Mouse (Mus musculus): Measurements from ENCODE around the gene Otol1.

Gene Otol1

DNA sequence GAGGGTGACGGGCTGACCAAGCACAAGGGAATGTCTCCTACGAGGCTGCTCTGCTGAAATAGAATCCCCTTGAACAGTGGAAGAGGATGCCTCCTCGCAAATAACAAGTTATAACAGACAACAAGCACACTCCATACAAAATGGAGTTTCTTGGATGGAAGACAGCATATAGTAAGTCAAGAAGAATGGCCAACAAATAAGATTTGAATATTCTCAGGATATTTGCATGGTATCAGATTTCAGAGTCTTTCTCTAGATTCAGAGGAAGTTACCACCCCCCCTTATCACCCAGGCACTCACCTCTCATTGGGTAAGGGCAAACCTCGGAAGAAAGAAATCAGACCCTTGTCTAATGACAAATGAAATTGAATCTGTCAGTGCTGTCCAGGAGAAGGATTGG is at the start of gene Otol1:
TSS of gene Otol1 (plus strand) at position 301 of the 400 bp plus-strand sequence.
- DNase-seq (ENCODE audit: low spot score in 2 of 2): no peak

DNA sequence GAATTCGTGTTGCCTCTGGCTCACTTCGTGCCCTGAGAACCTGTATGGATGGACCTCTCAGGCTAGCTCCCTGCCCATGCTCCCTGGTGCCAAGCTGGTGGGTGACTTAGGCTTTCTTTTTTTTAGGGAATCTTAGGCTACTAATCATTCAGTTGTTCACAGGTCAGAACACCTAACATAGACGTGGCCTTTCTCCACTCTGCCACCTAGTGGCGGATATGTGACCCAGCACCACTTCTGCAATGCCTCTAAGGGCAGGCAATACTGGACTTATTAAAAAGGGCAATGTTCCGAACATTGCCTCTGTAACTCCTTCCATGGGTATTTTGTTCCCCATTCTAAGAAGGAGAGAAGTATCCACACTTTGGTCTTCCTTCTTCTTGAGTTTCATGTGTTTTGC is 45.2 kb upstream of the Otol1 start:
- no peak for DNase-seq (ENCODE audit: low spot score in 2 of 2)

DNA sequence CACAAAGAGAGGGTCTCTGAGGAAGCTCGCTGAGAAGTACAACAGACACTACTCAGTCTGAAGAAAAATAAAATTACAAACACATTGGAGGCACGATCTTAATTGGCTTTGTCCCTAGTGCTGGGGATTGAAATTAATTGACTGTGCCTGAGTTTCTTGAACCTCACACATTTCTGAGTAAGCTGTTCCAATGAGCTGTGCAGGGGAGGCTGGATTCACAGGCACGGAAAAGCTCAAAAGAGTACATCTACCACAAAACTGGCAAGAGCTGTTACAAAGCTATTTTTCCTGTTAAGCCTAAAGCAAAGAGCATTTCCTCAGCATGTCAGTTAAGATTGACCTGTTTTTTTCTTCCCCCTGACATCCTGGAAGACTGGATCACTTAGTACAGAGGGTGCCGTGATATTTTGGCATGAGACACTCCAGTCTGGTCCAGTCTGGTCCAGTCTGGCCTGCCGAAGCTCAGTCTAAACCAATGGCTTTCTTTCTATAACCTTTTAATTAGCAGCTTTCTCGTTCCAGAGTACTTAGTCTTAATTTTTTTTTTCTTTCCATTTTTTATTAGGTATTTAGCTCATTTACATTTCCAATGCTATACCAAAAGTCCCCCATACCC is 35.8 kb upstream of the Otol1 start:
- no peak for DNase-seq (ENCODE audit: low spot score in 2 of 2)

DNA sequence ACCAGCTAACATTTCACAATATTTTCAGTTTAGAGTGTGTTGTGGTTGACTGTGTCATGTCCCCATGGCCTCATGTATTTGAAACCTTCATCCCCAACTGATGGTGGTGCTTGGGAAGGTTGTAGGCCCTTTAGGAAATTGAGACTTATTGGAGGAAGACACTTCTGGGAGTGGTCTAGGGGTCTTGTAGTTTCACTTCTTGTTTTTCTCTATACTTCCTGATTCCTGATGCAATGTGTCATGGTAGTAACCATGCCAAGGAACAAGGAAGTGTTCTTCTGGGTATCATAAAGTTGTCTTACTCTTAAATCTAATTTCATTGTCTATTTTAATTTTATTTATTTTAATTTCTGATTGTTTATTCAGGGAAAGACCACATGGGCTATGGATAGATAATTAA is 29.3 kb upstream of the Otol1 start:
- no peak for DNase-seq (ENCODE audit: low spot score in 2 of 2)

DNA sequence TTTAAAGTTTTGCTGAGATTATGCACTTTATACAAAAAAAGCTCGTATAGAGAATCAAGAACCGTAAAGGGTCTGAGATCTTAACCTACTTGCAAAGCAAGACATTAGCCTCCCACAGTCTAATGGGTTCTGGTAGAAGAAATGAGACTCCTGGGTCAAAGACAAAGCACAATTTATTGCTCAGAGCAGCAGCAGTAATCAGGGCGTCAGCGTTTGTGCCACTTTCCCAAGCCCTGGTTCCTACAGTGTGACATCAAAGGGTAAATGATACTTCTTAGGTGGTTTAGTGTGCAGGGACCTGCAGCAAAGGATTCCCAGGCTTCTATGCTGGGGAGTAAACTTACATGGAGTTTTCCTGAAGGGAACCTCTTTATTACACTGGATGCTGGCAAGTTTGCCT is 13.6 kb upstream of the Otol1 start:
- DNase-seq (ENCODE audit: low spot score in 2 of 2): no peak

DNA sequence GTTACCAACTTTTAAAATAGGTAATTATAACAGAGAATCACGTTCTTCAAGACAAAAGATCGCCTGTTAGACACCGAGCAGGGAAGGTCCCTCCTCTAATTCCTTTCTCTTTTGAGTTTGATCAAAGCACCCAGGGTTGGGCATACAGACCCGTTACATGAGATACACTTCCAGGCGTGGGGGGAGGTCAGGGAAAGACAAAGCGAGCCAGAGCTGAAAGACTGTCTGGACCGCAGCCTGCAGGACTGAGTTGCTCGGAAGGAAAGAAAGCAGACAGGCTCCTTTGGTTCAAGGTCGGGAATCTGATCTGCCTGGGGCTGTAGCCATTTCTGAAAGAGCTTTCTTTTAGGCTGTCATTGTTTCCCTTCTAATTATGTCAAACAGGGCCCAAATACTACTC is 5.9 kb upstream of the Otol1 start:
- no peak for DNase-seq (ENCODE audit: low spot score in 2 of 2)

DNA sequence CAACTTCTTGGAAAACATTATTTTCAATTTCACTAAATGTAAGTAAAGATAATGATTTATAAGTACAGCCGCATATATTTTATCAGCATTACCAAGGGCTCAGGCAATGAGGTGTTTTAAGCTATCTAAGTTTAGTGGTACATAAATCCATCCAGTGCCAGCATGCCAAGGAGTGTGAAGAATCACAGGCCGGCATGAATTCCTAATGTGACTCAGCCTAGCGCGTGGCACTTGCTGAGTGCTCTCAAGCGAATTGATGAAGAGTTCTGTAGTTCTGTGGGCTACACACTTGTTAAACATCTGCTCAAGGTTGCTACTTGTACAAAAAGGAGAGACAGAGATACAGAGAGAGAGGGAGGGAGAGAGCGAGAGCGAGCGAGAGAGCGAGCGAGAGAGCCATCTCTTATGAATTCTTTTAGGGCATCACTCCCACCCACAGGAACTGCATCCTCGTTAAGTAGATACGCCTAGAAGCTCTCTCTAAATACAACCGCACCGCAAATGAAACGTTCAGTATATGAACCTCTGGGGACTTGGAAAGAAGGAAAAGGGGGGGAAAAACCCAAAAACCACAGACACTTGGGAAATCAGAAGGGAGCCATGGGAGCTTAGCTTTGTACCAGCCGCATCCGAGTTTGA is 4.2 kb upstream of the Otol1 start:
- DNase-seq (ENCODE audit: low spot score in 2 of 2): no peak

DNA sequence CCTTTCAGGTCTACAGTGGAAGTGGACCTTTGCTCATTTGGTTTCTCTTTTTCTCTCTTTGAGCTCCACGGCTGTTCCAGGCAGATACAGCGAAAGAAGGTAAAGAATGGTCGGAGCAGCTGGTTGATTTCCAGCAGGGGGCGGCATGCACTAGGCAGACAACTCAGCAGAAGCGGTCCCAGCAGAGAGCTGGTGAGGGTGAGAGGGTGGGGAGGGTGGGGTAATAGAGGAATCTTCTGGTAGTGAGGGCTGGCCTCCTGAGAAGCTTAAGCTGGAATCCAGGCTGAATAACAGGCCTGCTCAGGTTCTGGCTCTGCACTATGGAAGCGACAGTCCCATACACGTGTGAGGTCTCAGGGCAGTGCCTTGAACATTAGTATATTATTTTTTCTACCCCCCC is 3.5 kb upstream of the Otol1 start:
- DNase-seq (ENCODE audit: low spot score in 2 of 2): no peak

DNA sequence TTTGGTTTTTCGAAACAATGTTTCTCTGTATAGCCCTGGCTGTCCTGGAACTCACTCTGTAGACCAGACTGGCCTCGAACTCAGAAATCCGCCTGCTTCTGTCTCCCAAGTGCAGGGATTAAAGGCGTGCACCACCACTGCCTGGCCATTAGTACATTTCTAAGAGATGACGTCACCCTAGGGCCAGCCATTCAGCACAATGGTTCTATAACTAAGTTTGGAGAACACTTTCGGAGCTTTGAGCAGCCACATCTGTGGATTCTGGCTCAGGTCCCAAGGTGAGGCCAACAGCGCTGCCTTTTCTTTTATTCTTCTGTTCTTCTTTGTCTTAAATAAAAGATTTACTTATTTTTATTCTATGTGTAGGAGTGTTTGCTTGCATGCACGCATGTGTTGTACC is 3.0 kb upstream of the Otol1 start:
- DNase-seq (ENCODE audit: low spot score in 2 of 2): no peak

DNA sequence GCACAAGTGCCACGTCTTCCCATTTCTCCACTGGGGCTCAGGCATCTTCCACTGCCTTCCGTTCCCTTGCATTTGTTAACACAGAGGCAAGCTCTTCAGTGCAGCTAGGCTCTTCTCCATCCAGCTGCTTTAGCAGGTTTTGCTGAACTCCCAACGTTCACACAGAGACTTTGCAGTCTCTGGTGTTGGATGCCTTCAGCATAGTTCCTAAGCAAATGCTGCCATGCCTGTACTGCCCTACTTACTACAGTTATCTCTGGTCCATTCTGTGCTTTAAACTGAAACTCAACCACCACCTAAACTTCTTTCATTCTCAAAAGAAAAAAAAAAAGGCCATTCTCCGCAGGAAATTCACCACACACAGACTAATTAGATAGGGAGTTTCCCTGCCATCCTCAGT is 5.2 kb downstream of the Otol1 start:
- DNase-seq (ENCODE audit: low spot score in 2 of 2): no peak

DNA sequence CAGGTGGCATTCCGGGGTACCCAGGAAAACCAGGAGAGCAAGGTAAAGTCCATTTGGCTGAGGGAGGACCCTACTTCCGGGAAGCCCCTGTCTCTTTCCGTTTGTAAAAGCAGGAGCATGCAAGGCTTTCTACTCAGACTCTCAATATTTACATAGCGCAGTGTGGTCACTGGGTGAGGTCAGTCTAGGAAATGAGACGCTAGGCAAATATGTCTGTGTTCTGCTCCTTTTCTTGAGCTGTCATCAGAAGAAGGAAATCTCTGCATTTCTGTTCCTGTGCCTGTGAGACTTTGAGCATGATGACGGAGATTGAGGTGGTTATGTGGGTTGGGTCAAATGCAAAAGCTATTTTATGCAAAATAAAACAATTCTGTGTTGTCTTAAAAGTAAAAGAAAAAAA is 19.2 kb downstream of the Otol1 start:
- DNase-seq (ENCODE audit: low spot score in 2 of 2): no peak

DNA sequence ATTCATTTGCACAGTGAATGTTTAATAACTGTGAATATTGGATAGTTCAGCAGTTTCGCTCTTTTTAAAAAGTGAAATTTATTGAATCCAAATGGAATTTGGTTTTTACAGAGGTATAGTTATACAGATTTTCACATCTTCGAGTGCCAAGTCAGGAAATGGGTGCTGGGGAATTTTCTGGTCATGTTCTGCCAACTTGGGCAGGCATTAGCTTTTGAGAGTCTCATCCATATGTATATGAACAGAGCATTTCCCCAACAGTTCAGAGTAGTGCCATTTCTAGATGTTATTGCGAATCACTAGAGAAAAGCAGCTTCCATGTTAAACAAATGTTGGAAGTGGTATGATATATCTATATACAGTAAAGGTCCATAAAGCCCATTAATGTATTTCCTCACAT is 21.8 kb downstream of the Otol1 start:
- no peak for DNase-seq (ENCODE audit: low spot score in 2 of 2)

DNA sequence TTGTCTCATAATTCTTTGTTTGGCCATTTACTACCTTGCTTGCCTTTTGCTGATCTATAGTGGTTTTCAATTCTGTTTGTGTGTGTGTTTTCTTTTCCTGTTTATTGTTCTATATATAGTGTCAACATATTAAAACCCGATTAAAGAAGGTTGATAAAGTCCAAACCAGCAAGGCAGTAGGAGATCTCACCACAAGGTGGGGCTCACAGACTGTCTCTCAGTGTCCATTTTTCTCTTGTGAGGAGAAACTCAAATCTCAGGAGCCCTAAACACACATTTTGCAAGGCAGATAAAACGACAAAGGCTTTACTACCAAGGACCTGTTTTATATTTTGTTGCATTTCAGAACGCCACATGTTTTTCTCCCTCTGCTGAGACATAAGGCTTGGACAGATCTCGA is 28.2 kb downstream of the Otol1 start:
- DNase-seq (ENCODE audit: low spot score in 2 of 2): no peak
